Mouse (Mus musculus) neutrophil, adult 5-6 weeks (primary cell): Measurements from ENCODE around the gene Ccdc81. TPM values are rescaled to one million over a fixed set of nuclear protein-coding genes. Genes with fewer than 3 reads are reported as not detected.

Experiments used
- ATAC-seq: fragments of 151-379, 151-347 bp; 2 replicates; pipeline ENCODE4 v1.8.0; 2017; ENCODE audit warnings: mild to moderate bottlenecking, moderate TSS enrichment; ENCODE audit not compliant: insufficient number of reproducible peaks, poor library complexity, low FRiP score, severe bottlenecking; ENCODE audit errors: extremely low read depth
- total RNA-seq: library from RNA; stranded (forward); fragments of 200-1000 nt; gene quantifications from 2 replicates; pipeline ENCODE4 v1.2.3, GENCODE M21; 2017

Gene Ccdc81
- total RNA-seq, 1 experiment from 2014 or later = not detected

GRCm38 (mm10) chr7:89884551-89884950 is 18.9 kb downstream of the Ccdc81 start:
- no peak for ATAC-seq

DNA sequence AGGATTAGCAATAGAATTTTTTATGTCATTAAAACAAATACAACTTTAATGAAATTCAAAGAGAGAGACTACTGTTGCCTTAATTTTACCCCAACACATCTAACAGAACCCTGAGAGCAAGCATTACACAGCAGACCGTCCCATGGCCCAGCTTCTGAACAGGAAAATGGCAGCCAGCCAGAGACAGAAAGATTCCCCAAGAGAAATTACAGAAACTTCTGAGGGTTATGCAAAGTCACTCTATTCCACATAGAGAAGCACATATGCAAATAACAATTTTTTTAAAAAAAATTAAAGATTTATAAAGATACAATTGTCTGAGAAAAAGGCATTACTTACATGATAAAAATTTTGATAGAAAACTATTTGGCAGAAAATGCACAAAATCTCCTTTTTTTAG is 23.7 kb downstream of the Ccdc81 start:
- ATAC-seq = no peak

DNA sequence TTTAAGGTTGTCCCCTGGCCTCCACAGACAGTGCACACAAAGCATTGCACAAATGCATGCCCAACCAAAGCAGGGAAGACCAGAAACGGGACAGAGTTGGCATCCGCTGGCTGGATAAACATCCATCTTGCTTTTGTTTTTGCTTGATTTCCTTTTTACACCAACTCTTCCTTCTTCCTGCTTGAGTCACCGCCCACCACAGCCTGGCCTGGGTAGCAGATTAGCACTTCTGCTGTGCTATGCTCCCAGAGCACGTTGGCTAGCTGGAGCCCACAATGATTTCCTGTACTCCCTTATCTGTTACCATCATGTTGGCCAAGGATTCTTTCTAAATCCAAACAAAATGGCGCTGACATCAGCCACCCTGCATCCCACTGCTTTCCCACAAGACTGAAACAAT is 36.2 kb downstream of the Ccdc81 start:
- ATAC-seq = no peak

- ATAC-seq = no peak
Measured at GRCm38 (mm10) chr7:89864769-89865168, 38.7 kb downstream of the Ccdc81 start.

GRCm38 (mm10) chr7:89856440-89857217 is 46.8 kb downstream of the Ccdc81 start:
- no peak for ATAC-seq

GRCm38 (mm10) chr7:89855196-89855595 is 48.2 kb downstream of the Ccdc81 start:
- ATAC-seq = no peak

DNA sequence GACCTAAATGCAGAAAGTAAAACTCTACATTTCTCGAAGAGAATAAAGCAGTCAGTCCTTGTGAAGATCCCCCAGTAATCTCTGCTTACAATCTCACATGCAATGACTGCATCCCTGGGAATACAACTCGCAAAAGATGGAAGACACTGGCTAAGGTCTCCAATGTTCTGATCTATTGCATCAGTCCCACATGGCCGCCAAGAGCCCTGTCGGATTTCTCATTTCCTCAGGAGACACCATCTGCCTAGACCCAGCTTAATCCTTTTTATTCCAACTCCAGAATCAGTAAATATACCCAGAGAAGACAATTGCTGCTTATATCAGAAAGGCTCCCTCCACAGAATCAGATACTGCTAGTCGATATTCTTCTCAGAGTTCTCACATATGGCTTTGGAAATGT is 50.3 kb downstream of the Ccdc81 start:
- no peak for ATAC-seq

DNA sequence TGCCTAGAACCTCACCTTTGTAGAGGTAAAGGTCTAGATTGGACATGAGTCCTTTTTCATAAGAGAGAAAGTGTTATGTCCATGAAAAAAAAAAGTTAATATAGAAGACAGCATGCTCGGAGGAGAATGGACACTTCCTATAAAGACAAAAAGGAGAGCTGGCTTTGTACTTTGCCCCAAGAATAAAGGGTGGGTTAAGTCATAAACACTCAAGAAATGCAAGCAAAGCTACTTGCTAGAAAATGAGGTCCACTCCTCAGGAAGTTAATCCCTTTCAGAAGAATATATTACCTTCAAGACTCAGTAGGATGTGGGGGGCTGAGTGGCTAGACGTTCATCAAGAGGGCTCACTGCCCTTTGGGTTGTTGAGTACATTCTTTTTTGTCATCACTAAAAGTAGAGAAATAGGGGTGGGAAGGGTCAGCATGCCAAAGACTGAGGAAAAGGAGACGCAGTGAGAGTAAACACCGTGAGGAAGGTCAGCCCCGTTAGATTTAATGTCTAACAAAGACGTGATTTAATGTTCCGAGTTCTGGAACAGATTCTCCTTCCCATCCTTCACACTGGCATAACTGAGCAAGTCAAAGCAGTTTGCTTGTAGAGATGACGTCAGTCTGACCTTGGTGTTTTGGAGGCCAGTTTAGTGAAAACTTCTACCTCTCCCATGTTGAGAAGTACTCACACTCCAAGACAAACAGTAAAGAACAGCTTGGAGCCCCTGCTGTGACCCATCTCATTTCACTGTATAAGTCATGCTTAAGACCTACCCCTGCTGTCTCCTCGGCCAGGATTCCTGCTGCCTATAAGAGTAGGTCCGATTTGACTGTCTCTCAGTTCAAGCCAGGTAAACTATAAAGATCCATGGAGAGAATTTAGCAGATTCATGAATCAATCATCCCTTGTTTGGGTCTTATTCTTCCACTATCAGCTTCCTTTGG is 51.0 kb downstream of the Ccdc81 start:
- ATAC-seq = no peak

DNA sequence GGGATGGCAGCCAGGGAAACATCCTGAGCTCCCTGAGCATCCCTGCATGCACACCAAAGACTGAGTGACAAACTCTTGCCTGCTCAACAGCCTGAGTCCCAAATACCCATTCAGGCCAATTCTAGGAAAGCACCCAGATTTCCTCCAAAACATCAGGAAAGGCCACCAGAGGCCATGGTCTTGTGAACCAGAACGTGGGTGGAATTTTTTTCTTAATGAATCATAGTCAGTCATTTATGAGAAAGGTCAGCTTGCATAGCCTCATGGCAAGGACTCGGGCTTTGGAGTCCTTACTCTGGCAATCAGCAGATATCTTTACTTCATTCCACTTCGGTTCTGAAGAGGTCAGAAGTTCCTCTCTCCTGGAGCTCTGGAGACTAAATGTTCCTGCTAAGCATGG is 52.9 kb downstream of the Ccdc81 start:
- no peak for ATAC-seq

- ATAC-seq = no peak
Measured at GRCm38 (mm10) chr7:89845669-89846068, 57.8 kb downstream of the Ccdc81 start.

- ATAC-seq = no peak
Measured at GRCm38 (mm10) chr7:89843533-89843932, 59.9 kb downstream of the Ccdc81 start.

DNA sequence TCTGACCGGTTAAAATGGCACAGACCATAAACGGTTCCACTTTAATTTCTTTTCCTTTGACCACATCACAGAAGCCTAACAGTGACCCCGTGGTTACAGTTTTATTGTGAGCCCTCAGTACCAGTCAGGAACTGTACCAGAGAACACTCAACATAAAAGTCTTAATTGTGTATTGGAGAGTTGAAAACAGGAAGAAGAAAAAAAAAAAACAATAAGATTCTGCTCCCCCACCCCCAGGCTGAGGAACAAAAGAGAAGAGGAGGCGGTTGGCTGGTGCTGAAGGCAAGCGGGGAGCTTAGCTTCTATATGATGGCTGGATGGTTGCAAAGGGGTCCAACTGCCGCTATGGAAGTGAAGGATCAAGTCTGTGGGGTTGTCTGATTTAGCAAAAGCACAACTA is 60.3 kb downstream of the Ccdc81 start:
- no peak for ATAC-seq

DNA sequence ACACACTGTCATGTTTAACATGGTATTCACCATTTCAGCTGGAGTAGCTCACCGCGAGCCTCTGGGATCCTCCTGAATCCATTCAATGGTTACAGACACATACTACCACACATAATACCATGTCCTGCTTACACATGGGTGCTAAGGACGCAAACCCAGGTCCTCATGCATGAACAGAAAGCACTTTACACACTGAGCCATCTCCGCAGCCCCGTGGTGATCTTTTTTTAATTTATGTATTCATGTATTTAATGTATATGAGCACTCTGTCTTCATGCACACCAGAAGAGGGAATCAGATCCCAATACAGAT is 61.1 kb downstream of the Ccdc81 start:
- no peak for ATAC-seq

DNA sequence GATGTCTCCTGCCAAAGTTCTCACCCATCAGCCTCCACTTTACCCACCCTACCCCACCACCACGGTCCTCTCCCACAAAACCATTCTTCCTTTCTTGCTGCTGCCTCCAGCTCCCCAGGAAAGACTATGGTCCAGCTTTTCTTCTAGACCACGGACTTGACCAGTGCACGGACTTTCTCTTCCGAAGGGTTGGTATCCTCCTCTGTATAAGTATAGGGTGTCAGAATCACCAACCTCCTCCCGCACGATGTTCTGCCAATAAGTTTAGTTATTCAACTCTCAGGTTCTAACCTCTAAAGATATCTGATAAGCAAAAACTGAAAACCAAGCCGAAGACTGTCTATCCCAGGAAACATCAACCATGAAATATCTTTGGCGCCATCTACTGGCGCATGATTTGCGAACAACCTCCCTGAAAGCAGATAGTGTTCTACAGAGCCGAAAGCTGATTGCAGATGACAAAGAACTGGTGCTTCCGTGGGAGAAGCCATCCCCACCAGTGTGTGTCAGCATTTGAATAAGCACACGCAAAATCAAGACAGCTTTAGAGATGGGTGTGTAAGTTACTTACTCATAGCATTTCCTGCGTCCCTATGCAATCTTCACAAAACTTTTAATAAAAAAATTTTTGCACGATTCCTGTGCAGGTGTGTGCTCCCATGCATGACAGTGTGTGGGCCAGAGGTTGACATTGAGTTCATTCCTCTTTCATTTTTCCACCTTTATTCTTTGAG is 61.6 kb downstream of the Ccdc81 start:
- ATAC-seq = peak; percentile 53; the same call in 1 of the 2 replicates

GRCm38 (mm10) chr7:89839721-89840120 is 63.7 kb downstream of the Ccdc81 start:
- no peak for ATAC-seq

- no peak for ATAC-seq
Measured at GRCm38 (mm10) chr7:89837841-89838240, 65.6 kb downstream of the Ccdc81 start.

GRCm38 (mm10) chr7:89836676-89837075 is 66.8 kb downstream of the Ccdc81 start:
- ATAC-seq = no peak

GRCm38 (mm10) chr7:89835566-89835965 is 67.9 kb downstream of the Ccdc81 start:
- ATAC-seq = peak; percentile 13; the same call in 1 of the 2 replicates

GRCm38 (mm10) chr7:89833521-89833920 is 69.9 kb downstream of the Ccdc81 start:
- ATAC-seq = no peak
